ENCODE assay signal across 13 mouse cellular contexts in the genomic region with DNA sequence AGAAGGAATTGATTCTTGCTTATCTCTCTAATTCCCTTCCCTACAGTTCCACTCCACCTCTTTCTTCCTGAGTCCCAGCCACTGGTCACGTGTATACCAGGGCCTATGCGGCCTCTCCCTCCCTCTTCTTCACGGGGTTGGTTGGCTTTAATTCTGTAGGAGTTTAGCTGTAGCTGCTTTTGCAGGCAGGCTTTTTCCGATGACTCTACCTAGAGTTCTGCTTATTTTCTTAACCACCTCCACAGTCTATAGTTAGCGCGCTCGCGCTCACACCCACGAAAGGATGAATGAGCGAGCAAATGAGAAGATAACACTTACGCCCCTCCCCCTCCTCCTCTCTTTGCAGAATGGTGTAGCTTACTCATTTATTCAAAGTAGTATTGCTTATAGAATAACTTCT. TPM values are rescaled to one million over a fixed set of nuclear protein-coding genes. Genes with fewer than 3 reads are reported as not detected.
DNase-seq lines count a peak whose midpoint lies in the region; TF ChIP-seq lines count a peak whose summit lies in the region.
"Had no signal": no experiment of that assay in that cellular context is flagged by ENCODE, and none has a peak within 500 bp of the region (broad histone marks: within the 10 kb centered on the region; RNA-seq: fewer than 3 reads in every experiment).

No protein-coding gene starts in this region.

- H3K36me3 ChIP-seq in heart, adult 2 months (ENCODE audit: control insufficient read depth, insufficient read depth, low read length) = no peaks in the 10 kb centered on the region
- H3K36me3 ChIP-seq: embryonic facial prominence, embryonic 12.5 days; intestine, embryonic 15.5 days; liver, embryonic 12.5 days had no signal

- TF ChIP-seq EP300 in heart, adult 2 months (IDR thresholded peaks at IDR 0.05; ENCODE audit: insufficient read depth, low read depth, low read length) = no peak

- H3K9ac ChIP-seq in heart, adult 2 months (ENCODE audit: low read depth, low read length) = peak overlapping the region; percentile 1; the same call in 1 of the 2 replicates
- H3K9ac ChIP-seq: embryonic facial prominence, embryonic 12.5 days; intestine, embryonic 15.5 days; liver, embryonic 12.5 days had no signal

- intact Hi-C loops in heart, adult 2 months (cut with DNase I) = no loop called here
- intact Hi-C loops in left cerebral cortex, adult 2 months (cut with DNase I) = loop anchor here (1.0 to 10.0 kb wide), 3 partner anchors 26 to 1316 kb away; partner anchors contain the start of genes Dek and Rnf144b
- intact Hi-C loops in gastrocnemius, postnatal 36 days (cut with DNase I) = no loop called here
- intact Hi-C loops in gastrocnemius, postnatal 14 days (cut with DNase I; ENCODE audit: low total_unique reads) = no loop called here

- TF ChIP-seq CTCF in heart, adult 2 months (IDR thresholded peaks at IDR 0.05) = no peak
- no peak for TF ChIP-seq CTCF in left cerebral cortex, adult 2 months (IDR thresholded peaks at IDR 0.05)

- 28% methylated on average over 11 of the region's 11 CpGs for whole genome bisulfite sequencing in heart, adult 2 months

- H3K27me3 ChIP-seq in heart, adult 2 months (ENCODE audit: control insufficient read depth, insufficient read depth, low read length) = no peaks in the 10 kb centered on the region
- H3K27me3 ChIP-seq: embryonic facial prominence, embryonic 12.5 days; intestine, embryonic 15.5 days; liver, embryonic 12.5 days; megakaryocyte, embryonic 14.5 days; Patski had no signal

- peak overlapping the region; percentile 48; the same call in 1 of the 2 replicates for H3K27ac ChIP-seq in heart, adult 2 months
- peak overlapping the region; percentile 63; the same call in 1 of the 2 replicates for H3K27ac ChIP-seq in left cerebral cortex, adult 2 months
- H3K27ac ChIP-seq: embryonic facial prominence, embryonic 12.5 days; intestine, embryonic 15.5 days; liver, embryonic 12.5 days had no signal

- no peaks in the 10 kb centered on the region for H3K79me2 ChIP-seq in heart, adult 2 months (replicated peaks; ENCODE audit: control insufficient read depth, insufficient read depth, low read length)

- DNase-seq in heart, adult 2 months = peak in 1 of 2 experiments; percentile 13
- DNase-seq in heart, adult 18-20 months = no peak
- peak; percentile 85 for DNase-seq in right cerebral cortex, adult 18-20 months
- DNase-seq in right cerebral cortex, postnatal 4 days = no peak
- peak; percentile 48 to 74 for DNase-seq in left cerebral cortex, adult 2 months (ENCODE audit: extremely low spot score in 1 of 2, low spot score in 2 of 2)
- DNase-seq in urinary bladder, adult 18-20 months (ENCODE audit: low spot score in 2 of 2) = no peak
- no peak for DNase-seq in gastrocnemius, postnatal 36 days
- no peak for DNase-seq in gastrocnemius, postnatal 14 days

- no peak for TF ChIP-seq POLR2A in heart, adult 2 months (IDR thresholded peaks at IDR 0.05; ENCODE audit: insufficient read depth, low read depth, low read length)

- H3K4me1 ChIP-seq in heart, adult 2 months (ENCODE audit: control insufficient read depth, insufficient read depth, low read length) = no peaks in the 10 kb centered on the region
- H3K4me1 ChIP-seq: intestine, embryonic 15.5 days had no signal

- H3K4me3 ChIP-seq in heart, adult 2 months = peak overlapping the region; percentile 15
- H3K4me3 ChIP-seq in left cerebral cortex, adult 2 months = peak overlapping the region; percentile 28
- H3K4me3 ChIP-seq: embryonic facial prominence, embryonic 12.5 days; intestine, embryonic 15.5 days; liver, embryonic 12.5 days; megakaryocyte, embryonic 14.5 days had no signal

RNA-seq across cellular contexts. Expression of gene Rnf144b, which starts 26.1 kb away (rescaled TPM):
- 10 to 100 TPM; 18.1 to 31.0 TPM for total RNA-seq in heart, adult 2 months (2021)
- polyA plus RNA-seq in heart, adult 2 months (2012; rRNA removed) = 8.0 and 12.2 TPM in 2 replicates
- 10 to 100 TPM; 35.6 to 44.5 TPM for total RNA-seq in heart, adult 18-20 months (2021)
- total RNA-seq in left cerebral cortex, adult 2 months (2021) = 10 to 100 TPM; 20.7 to 25.9 TPM
- 10 to 100 TPM; 19.8 to 20.3 TPM for total RNA-seq in gastrocnemius, postnatal 36 days (2021)
- 10 to 100 TPM in 1 of 2 experiments, 1 to 10 TPM in 1; 9.5 to 14.4 TPM for total RNA-seq in gastrocnemius, postnatal 14 days (2021)

RNA-seq across cellular contexts. Expression of gene Dek, which starts 42.6 kb away (rescaled TPM):
- 10 to 100 TPM; 32.1 to 32.6 TPM for total RNA-seq in heart, adult 2 months (2021)
- polyA plus RNA-seq in heart, adult 2 months (2012; rRNA removed) = 7.4 and 8.9 TPM in 2 replicates
- total RNA-seq in heart, adult 18-20 months (2021) = 10 to 100 TPM; 32.6 to 37.9 TPM
- 10 to 100 TPM; 48.3 to 51.2 TPM for total RNA-seq in left cerebral cortex, adult 2 months (2021)
- 10 to 100 TPM; 27.1 to 36.0 TPM for total RNA-seq in gastrocnemius, postnatal 36 days (2021)
- total RNA-seq in gastrocnemius, postnatal 14 days (2021) = 10 to 100 TPM; 30.6 to 36.7 TPM

Comparison
In these comparisons a context has a peak if more than half of its experiments do, and no peak if none do; other contexts are left out.
1. DNase-seq: peak in right cerebral cortex, adult 18-20 months (single experiment) and left cerebral cortex, adult 2 months (2 of 2); none in heart, adult 18-20 months (0 of 2), right cerebral cortex, postnatal 4 days (single experiment), urinary bladder, adult 18-20 months (0 of 2), gastrocnemius, postnatal 36 days (0 of 2) and gastrocnemius, postnatal 14 days (single experiment).